Mouse (Mus musculus): Measurements from ENCODE around the gene Arsb. TPM values are rescaled to one million over a fixed set of nuclear protein-coding genes. Genes with fewer than 3 reads are reported as not detected.

Arsb gene
- polyA plus RNA-seq, 1 experiment: 86.9 TPM

DNA sequence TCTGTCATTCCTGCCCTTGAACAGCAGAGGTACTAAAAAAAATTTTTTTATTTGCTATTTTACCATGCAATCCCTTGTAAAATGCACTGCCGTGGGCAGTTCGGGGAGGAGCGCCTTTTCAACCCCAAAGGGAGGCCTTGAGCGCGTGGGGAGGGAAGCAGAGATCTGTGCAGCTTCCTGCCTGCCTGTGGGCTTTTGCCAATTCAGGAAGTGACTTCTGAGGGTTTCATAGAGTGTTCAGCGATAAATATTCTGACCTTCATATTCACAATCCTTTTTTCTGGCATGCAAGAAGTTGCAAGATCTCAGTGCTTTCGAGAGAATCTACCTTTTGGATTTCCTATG is 151.1 kb downstream of the Arsb start:
- Histone ChIP-seq H3K4me1 (ENCODE audit: control insufficient read depth, insufficient read depth, low read length) (peaks cover 5% of the 10 kb centered on the region), H3K4me3 (ENCODE audit: insufficient read depth, low read length) (no peak overlapping the region), H3K27ac (ENCODE audit: insufficient read depth, low read length) (no peak overlapping the region)
- TF ChIP-seq CTCF (IDR thresholded peaks at IDR 0.05; ENCODE audit: extremely low read depth, insufficient read depth, low read length) (no peak), POLR2A (IDR thresholded peaks at IDR 0.05; ENCODE audit: extremely low read depth, insufficient read depth, low read length) (no peak)

DNA sequence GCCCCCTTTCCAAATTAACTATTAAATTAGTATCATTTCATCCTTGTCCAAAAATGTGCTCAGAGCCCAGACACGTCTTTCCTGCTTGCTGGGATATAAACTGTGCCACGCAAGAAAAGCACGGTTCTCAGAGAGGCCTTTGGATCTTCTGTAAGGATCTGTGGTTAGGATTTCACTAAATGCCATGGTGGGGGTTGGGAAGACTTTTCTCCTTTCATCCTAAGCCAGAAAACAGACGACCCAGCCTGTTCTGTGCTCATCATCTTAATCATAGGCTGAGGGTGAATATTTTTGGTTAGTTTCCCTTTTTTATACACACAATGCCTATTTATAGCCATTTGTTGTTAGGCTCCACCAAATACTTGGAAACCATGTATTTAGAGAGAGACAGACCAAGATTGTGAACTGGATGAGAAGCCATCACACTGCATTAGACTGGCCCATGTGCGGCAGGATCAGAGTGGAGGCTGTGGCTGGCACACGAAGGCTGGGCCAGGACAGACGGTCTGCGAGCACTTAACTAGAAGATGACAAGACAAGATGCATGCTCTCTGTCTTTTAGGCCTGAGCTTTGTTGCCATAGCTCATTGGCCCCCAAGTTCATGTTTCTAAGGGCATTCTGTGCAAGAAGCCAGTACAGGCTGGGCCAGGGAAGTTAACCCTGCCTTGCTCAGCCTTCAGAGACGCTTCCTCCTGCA is 153.5 kb downstream of the Arsb start:
- Histone ChIP-seq H3K4me3 (ENCODE audit: insufficient read depth, low read length) (no peak overlapping the region), H3K27ac (ENCODE audit: insufficient read depth, low read length) (no peak overlapping the region), H3K4me1 (ENCODE audit: control insufficient read depth, insufficient read depth, low read length) (peaks cover 11% of the 10 kb centered on the region)
- no peak for TF ChIP-seq CTCF (IDR thresholded peaks at IDR 0.05; ENCODE audit: extremely low read depth, insufficient read depth, low read length)
- TF ChIP-seq POLR2A (IDR thresholded peaks at IDR 0.05; ENCODE audit: extremely low read depth, insufficient read depth, low read length): no peak

DNA sequence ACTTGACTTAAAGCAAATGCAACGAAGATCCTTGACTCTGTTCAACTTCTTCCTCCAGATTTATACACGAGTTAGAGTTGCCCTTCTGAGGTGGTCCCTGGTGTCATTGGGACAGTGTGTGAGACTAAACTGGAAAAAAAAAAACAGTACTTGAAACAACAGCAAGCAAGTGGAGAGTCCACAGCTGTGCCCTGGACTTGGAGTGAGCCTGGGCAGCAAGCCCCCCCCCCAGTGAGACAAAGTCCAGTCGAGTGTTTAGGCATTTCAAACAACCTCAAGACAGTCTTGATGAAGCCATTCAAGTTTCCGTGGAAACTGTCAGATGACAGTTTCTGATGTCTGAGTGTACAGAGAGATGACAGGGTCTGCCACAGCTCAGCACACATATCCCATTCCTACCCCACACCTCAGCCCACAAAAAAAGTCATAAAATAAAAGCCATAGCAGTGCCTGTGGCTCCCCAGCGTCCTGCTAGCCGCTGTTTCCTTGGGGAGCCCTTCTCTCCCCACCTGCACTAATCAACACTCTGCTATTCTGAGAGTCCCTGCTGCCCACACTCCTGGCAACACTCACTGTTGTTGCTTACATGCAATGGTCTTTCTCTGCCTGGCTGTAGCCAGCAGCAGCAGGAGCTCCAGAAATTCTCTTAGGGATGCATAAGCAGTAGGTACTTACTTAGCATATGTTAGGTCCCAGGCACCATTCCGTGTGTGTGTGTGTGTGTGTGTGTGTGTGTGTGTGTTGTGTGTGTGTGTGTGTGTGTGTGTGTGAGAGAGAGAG is 159.3 kb downstream of the Arsb start:
- H3K4me1 ChIP-seq (ENCODE audit: control insufficient read depth, insufficient read depth, low read length): peaks cover 13% of the 10 kb centered on the region
- TF ChIP-seq POLR2A (IDR thresholded peaks at IDR 0.05; ENCODE audit: extremely low read depth, insufficient read depth, low read length) (no peak), CTCF (IDR thresholded peaks at IDR 0.05; ENCODE audit: extremely low read depth, insufficient read depth, low read length) (no peak)
- no peak overlapping the region for H3K4me3 ChIP-seq (ENCODE audit: insufficient read depth, low read length)
- no peak overlapping the region for H3K27ac ChIP-seq (ENCODE audit: insufficient read depth, low read length)

DNA sequence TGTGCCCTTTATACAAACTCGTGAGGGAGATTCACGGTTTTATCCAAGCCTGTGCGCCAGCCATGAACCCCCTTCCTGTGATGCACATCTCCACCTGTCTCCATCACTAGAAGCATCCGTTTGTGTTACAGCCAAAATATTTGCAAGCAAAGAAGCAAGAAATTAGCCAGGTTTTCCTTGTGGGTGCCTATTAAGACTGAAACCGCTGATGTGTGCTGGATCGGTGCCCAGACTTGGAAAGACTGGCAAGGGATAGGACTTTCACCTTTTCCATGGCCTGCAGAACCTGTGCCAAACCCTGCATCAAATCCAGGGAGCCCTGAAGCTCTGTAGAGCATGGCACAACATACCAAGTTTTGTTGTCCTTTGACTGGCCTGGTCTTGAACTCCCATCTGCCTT is 165.0 kb downstream of the Arsb start:
- Histone ChIP-seq H3K4me1 (ENCODE audit: control insufficient read depth, insufficient read depth, low read length) (peaks cover 6% of the 10 kb centered on the region), H3K4me3 (ENCODE audit: insufficient read depth, low read length) (no peak overlapping the region), H3K27ac (ENCODE audit: insufficient read depth, low read length) (no peak overlapping the region)
- no peak for TF ChIP-seq POLR2A (IDR thresholded peaks at IDR 0.05; ENCODE audit: extremely low read depth, insufficient read depth, low read length)
- no peak for TF ChIP-seq CTCF (IDR thresholded peaks at IDR 0.05; ENCODE audit: extremely low read depth, insufficient read depth, low read length)

DNA sequence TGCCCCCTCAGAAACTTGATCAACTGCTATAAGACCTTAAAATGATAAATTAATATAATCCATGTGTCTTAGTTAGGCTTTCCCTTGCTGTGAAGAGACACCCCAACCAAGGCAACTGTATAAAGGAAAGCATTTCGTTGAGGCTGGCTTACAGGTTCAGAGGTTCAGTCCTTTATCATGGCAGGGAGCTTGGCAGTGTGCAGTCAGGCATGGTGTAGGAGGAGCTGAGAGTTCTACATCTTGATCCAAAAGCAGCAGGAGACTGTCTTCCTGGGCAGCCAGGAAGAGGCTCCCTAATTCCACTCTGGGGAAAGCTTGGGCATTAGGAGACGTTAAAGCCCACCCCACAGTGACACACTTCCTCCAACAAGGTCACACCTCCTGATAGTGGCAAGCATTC is 166.7 kb downstream of the Arsb start:
- H3K4me1 ChIP-seq (ENCODE audit: control insufficient read depth, insufficient read depth, low read length): peaks cover 5% of the 10 kb centered on the region; the same call in 1 of the 2 replicates
- H3K27ac ChIP-seq (ENCODE audit: insufficient read depth, low read length): no peak overlapping the region
- no peak for TF ChIP-seq CTCF (IDR thresholded peaks at IDR 0.05; ENCODE audit: extremely low read depth, insufficient read depth, low read length)
- TF ChIP-seq POLR2A (IDR thresholded peaks at IDR 0.05; ENCODE audit: extremely low read depth, insufficient read depth, low read length): no peak
- H3K4me3 ChIP-seq (ENCODE audit: insufficient read depth, low read length): no peak overlapping the region

DNA sequence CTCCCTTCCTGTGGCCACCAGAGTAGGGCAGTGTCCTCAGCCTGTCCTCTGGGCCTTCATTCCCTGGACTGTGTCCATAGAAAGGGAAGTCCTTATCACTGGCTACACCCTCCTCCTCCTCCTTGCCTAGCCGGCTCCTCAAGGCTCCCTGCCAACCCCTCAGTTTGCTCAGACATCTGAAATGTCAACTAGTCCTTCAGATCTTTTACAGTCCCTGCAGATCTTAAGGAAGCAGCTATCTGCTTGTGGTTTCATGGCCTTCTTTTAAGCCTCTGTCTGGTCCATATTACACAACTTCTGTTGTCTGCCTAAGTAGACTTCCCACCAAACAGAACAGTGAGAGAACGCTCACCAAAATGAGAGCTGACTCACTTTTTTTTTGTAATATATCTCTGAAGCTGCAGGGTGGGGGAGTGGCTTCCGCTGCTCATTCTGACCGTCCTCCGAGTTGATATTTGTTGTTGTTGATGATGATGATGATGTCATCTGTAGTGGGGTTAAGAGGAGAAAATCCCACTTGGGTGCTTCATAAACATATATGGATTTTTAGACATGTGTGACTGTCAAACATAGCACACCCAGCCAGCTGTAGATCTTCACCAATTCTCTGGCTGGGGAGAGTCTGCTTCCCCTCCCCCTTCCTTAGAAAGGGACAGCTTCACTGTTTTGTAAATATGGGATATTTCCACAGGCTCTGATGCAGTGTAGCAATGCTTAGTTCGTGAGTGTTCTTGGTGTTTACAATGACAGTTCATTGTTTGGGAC is 168.1 kb downstream of the Arsb start:
- no peak for TF ChIP-seq POLR2A (IDR thresholded peaks at IDR 0.05; ENCODE audit: extremely low read depth, insufficient read depth, low read length)
- TF ChIP-seq CTCF (IDR thresholded peaks at IDR 0.05; ENCODE audit: extremely low read depth, insufficient read depth, low read length): no peak
- Histone ChIP-seq H3K4me1 (ENCODE audit: control insufficient read depth, insufficient read depth, low read length) (peaks cover 5% of the 10 kb centered on the region; the same call in 1 of the 2 replicates), H3K4me3 (ENCODE audit: insufficient read depth, low read length) (no peak overlapping the region), H3K27ac (ENCODE audit: insufficient read depth, low read length) (no peak overlapping the region)

DNA sequence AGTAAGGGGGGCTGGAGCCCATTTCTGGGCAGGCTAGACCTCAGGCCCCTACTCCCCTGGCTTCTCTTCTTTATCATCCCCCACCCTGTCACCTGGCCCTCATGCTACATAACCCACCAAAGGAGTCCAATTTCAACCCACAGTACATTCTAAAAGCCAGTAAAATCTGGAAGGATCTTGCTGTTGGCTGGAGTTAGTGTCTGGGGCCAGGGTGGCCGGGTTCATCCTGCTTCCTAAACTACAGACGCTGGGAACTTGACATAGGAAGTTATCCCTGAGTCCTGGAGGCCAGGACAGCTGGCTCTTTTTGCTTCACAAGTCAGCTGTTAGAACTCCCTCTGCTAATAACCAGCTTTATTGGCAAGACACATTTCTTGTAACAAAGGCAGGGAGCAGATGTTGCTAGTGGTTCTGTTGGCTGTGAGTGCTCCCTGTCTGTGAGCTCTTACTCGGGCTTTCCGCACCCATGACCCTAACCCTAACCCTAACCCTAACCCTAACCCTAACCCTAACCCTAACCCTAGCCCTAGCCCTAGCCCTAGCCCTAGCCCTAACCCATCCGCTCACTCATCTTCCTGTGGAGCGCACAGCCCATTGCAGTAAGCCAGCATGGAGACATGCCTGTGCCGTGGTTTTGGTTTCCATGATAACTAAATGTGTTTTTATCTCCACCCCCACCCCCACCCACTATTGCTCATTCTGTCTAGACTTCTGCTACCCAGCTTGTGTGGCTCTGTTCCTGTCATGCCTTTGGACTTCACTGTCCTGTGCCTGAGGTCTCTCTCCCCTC is 169.5 kb downstream of the Arsb start:
- Histone ChIP-seq H3K27ac (ENCODE audit: insufficient read depth, low read length) (no peak overlapping the region), H3K4me1 (ENCODE audit: control insufficient read depth, insufficient read depth, low read length) (peaks cover 5% of the 10 kb centered on the region; the same call in 1 of the 2 replicates), H3K4me3 (ENCODE audit: insufficient read depth, low read length) (no peak overlapping the region)
- TF ChIP-seq POLR2A (IDR thresholded peaks at IDR 0.05; ENCODE audit: extremely low read depth, insufficient read depth, low read length): no peak
- TF ChIP-seq CTCF (IDR thresholded peaks at IDR 0.05; ENCODE audit: extremely low read depth, insufficient read depth, low read length): no peak

GRCm38 (mm10) chr13:93950996-93951395 is 179.6 kb downstream of the Arsb start:
- no peaks in the 10 kb centered on the region for H3K4me1 ChIP-seq (ENCODE audit: control insufficient read depth, insufficient read depth, low read length)
- H3K4me3 ChIP-seq (ENCODE audit: insufficient read depth, low read length): no peak overlapping the region
- no peak for TF ChIP-seq CTCF (IDR thresholded peaks at IDR 0.05; ENCODE audit: extremely low read depth, insufficient read depth, low read length)
- TF ChIP-seq POLR2A (IDR thresholded peaks at IDR 0.05; ENCODE audit: extremely low read depth, insufficient read depth, low read length): no peak
- H3K27ac ChIP-seq (ENCODE audit: insufficient read depth, low read length): no peak overlapping the region

DNA sequence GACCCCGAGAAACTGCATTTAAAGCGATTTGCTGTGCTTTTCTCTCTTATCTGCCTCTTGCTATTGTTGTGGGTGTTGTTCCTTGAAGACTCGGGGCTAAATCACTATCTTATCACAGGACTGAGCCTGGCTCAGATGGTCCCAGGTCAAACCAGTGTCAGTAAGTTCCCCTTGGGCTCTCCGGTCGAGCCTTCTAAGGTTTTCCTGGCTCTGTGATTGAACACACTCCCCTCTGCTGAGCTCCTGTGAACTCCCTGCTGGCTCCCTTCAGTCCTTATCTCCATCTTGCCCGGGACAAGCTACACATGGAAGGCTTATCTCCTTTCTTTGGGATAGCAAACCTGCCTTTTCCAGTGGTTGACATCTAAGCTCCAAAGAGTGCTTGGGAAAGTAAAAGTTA is 180.1 kb downstream of the Arsb start:
- H3K4me1 ChIP-seq (ENCODE audit: control insufficient read depth, insufficient read depth, low read length): no peaks in the 10 kb centered on the region
- H3K27ac ChIP-seq (ENCODE audit: insufficient read depth, low read length): no peak overlapping the region
- no peak overlapping the region for H3K4me3 ChIP-seq (ENCODE audit: insufficient read depth, low read length)
- TF ChIP-seq CTCF (IDR thresholded peaks at IDR 0.05; ENCODE audit: extremely low read depth, insufficient read depth, low read length) (no peak), POLR2A (IDR thresholded peaks at IDR 0.05; ENCODE audit: extremely low read depth, insufficient read depth, low read length) (no peak)
